Mouse (Mus musculus): Measurements from ENCODE around the gene Gm30302. TPM values are rescaled to one million over a fixed set of nuclear protein-coding genes. Genes with fewer than 3 reads are reported as not detected.

Gene Gm30302
- total RNA-seq, 2 experiments from 2014 or later, result not detected

GRCm38 (mm10) chr13:49741285-49742040 is 57.3 kb downstream of the Gm30302 start:
- intact Hi-C loops (cut with DNase I; ENCODE audit: low total_unique reads), result no loop called here
- DNase-seq, result no peak

GRCm38 (mm10) chr13:49738011-49738410 is 60.8 kb downstream of the Gm30302 start:
- no peak for DNase-seq
- intact Hi-C loops (cut with DNase I; ENCODE audit: low total_unique reads), result no loop called here

GRCm38 (mm10) chr13:49736430-49736829 is 62.4 kb downstream of the Gm30302 start:
- intact Hi-C loops (cut with DNase I; ENCODE audit: low total_unique reads), result no loop called here
- no peak for DNase-seq

Other genes with a start within 250 kb of the Gm30302 start
- gene Omd, start 216.5 kb downstream of the Gm30302 start, total RNA-seq (2021), result 1 to 10 TPM; 2.4 to 3.8 TPM
- 10 to 100 TPM; 57.4 to 70.5 TPM for gene Ogn, start 191.0 kb downstream of the Gm30302 start, total RNA-seq (2021)
- 1 to 10 TPM; 1.6 to 2.1 TPM for gene Cenpp, start 146.2 kb downstream of the Gm30302 start, total RNA-seq (2021)
- 1 to 10 TPM; 6.7 to 8.4 TPM for gene Nol8, start 145.9 kb downstream of the Gm30302 start, total RNA-seq (2021)
- 10 to 100 TPM; 72.5 to 78.5 TPM for gene Iars, start 116.9 kb downstream of the Gm30302 start, total RNA-seq (2021)